Mouse (Mus musculus): ENCODE measurements around the gene Slc24a5. TPM values are rescaled to one million over a fixed set of nuclear protein-coding genes. Genes with fewer than 3 reads are reported as not detected.
"Not testable (repeated sequence)": the region's sequence is repeated elsewhere in the genome, so short reads cannot be mapped to it uniquely, and the experiment has no call there.

Slc24a5 gene
- polyA plus RNA-seq, 1 experiment from 2014 or later = 2.0 TPM

GRCm38 (mm10) chr2:125092123-125092522, 24.2 kb downstream of the Slc24a5 start:
- not testable (repeated sequence) for H3K27ac ChIP-seq (ENCODE audit: low read length); H3K4me3 ChIP-seq (ENCODE audit: low read length); ATAC-seq (replicated peaks; ENCODE audit: extremely low read depth, insufficient read depth, low FRiP score); H3K4me1 ChIP-seq (ENCODE audit: control insufficient read depth, insufficient read depth, low read length); H3K4me2 ChIP-seq (ENCODE audit: low read depth, low read length); H3K9ac ChIP-seq (ENCODE audit: low read length); H3K27me3 ChIP-seq (ENCODE audit: control insufficient read depth, insufficient read depth, low read length); H3K9me3 ChIP-seq (replicated peaks; ENCODE audit: control insufficient read depth, low read length)
- 87% methylated on average over 3 of the region's 3 CpGs for WGBS
- peaks cover 29% of the 10 kb centered on the region for H3K36me3 ChIP-seq (ENCODE audit: control insufficient read depth, insufficient read depth)

- H3K36me3 ChIP-seq (ENCODE audit: control insufficient read depth, insufficient read depth) = peaks cover 39% of the 10 kb centered on the region
- not testable (repeated sequence) for H3K4me1 ChIP-seq (ENCODE audit: control insufficient read depth, insufficient read depth, low read length); H3K27me3 ChIP-seq (ENCODE audit: control insufficient read depth, insufficient read depth, low read length); H3K9ac ChIP-seq (ENCODE audit: low read length); H3K4me3 ChIP-seq (ENCODE audit: low read length); H3K4me2 ChIP-seq (ENCODE audit: low read depth, low read length); H3K9me3 ChIP-seq (replicated peaks; ENCODE audit: control insufficient read depth, low read length); ATAC-seq (replicated peaks; ENCODE audit: extremely low read depth, insufficient read depth, low FRiP score); H3K27ac ChIP-seq (ENCODE audit: low read length)
- 94% methylated on average over 13 of the region's 13 CpGs for WGBS
These were observed 36.6 kb downstream of the Slc24a5 start for GRCm38 (mm10) chr2:125104491-125104890.

- H3K4me3 ChIP-seq (ENCODE audit: low read length); H3K27ac ChIP-seq (ENCODE audit: low read length); H3K9ac ChIP-seq (ENCODE audit: low read length); H3K9me3 ChIP-seq (replicated peaks; ENCODE audit: control insufficient read depth, low read length); H3K27me3 ChIP-seq (ENCODE audit: control insufficient read depth, insufficient read depth, low read length); H3K4me1 ChIP-seq (ENCODE audit: control insufficient read depth, insufficient read depth, low read length); ATAC-seq (replicated peaks; ENCODE audit: extremely low read depth, insufficient read depth, low FRiP score); H3K4me2 ChIP-seq (ENCODE audit: low read depth, low read length): not testable (repeated sequence)
- H3K36me3 ChIP-seq (ENCODE audit: control insufficient read depth, insufficient read depth) = peaks cover 34% of the 10 kb centered on the region
- 96% methylated on average over 4 of the region's 4 CpGs for WGBS
These were observed 38.6 kb downstream of the Slc24a5 start for GRCm38 (mm10) chr2:125106536-125106935.

- Histone ChIP-seq H3K4me2 (ENCODE audit: low read depth, low read length) (no peak overlapping the region), H3K4me3 (ENCODE audit: low read length) (no peak overlapping the region), H3K36me3 (ENCODE audit: control insufficient read depth, insufficient read depth) (peaks cover 6% of the 10 kb centered on the region), H3K27ac (ENCODE audit: low read length) (no peak overlapping the region), H3K9me3 (replicated peaks; ENCODE audit: control insufficient read depth, low read length) (no peaks in the 10 kb centered on the region), H3K4me1 (ENCODE audit: control insufficient read depth, insufficient read depth, low read length) (peaks cover 25% of the 10 kb centered on the region), H3K27me3 (ENCODE audit: control insufficient read depth, insufficient read depth, low read length) (no peaks in the 10 kb centered on the region), H3K9ac (ENCODE audit: low read length) (no peak overlapping the region)
- WGBS = 65% methylated on average over 6 of the region's 6 CpGs
- no peak for ATAC-seq (replicated peaks; ENCODE audit: extremely low read depth, insufficient read depth, low FRiP score)
These were observed 51.6 kb downstream of the Slc24a5 start for GRCm38 (mm10) chr2:125119381-125120110.

GRCm38 (mm10) chr2:125122288-125122623, 54.3 kb downstream of the Slc24a5 start:
- Histone ChIP-seq H3K4me2 (ENCODE audit: low read depth, low read length) (peak overlapping the region; percentile 86), H3K4me3 (ENCODE audit: low read length) (peak overlapping the region; percentile 73), H3K9ac (ENCODE audit: low read length) (peak overlapping the region; percentile 89), H3K27ac (ENCODE audit: low read length) (no peak overlapping the region), H3K36me3 (ENCODE audit: control insufficient read depth, insufficient read depth) (no peaks in the 10 kb centered on the region), H3K4me1 (ENCODE audit: control insufficient read depth, insufficient read depth, low read length) (peaks cover 25% of the 10 kb centered on the region), H3K27me3 (ENCODE audit: control insufficient read depth, insufficient read depth, low read length) (no peaks in the 10 kb centered on the region), H3K9me3 (replicated peaks; ENCODE audit: control insufficient read depth, low read length) (no peaks in the 10 kb centered on the region)
- no peak for ATAC-seq (replicated peaks; ENCODE audit: extremely low read depth, insufficient read depth, low FRiP score)
- WGBS = 10% methylated on average over 4 of the region's 4 CpGs

- H3K27ac ChIP-seq (ENCODE audit: low read length) = peak overlapping the region; percentile 74
- no peaks in the 10 kb centered on the region for H3K9me3 ChIP-seq (replicated peaks; ENCODE audit: control insufficient read depth, low read length)
- no peaks in the 10 kb centered on the region for H3K27me3 ChIP-seq (ENCODE audit: control insufficient read depth, insufficient read depth, low read length)
- H3K36me3 ChIP-seq (ENCODE audit: control insufficient read depth, insufficient read depth) = no peaks in the 10 kb centered on the region
- WGBS = under 1% methylated on average over 46 of the region's 59 CpGs
- peak; percentile 81 for ATAC-seq (replicated peaks; ENCODE audit: extremely low read depth, insufficient read depth, low FRiP score)
- peak overlapping the region; percentile 86 for H3K4me2 ChIP-seq (ENCODE audit: low read depth, low read length)
- peak overlapping the region; percentile 89 for H3K9ac ChIP-seq (ENCODE audit: low read length)
- peak overlapping the region; percentile 73 for H3K4me3 ChIP-seq (ENCODE audit: low read length)
- peaks cover 25% of the 10 kb centered on the region for H3K4me1 ChIP-seq (ENCODE audit: control insufficient read depth, insufficient read depth, low read length)
These were observed 54.9 kb downstream of the Slc24a5 start for GRCm38 (mm10) chr2:125122624-125123476.

- Histone ChIP-seq H3K9ac (ENCODE audit: low read length) (peak within 1 kb of the TSS; percentile 89), H3K4me2 (ENCODE audit: low read depth, low read length) (peak within 1 kb of the TSS; percentile 86), H3K4me1 (ENCODE audit: control insufficient read depth, insufficient read depth, low read length) (peaks cover 22% of the 10 kb centered on the region), H3K36me3 (ENCODE audit: control insufficient read depth, insufficient read depth) (no peaks in the 10 kb centered on the region), H3K27ac (ENCODE audit: low read length) (peak within 1 kb of the TSS; percentile 74), H3K4me3 (ENCODE audit: low read length) (peak within 1 kb of the TSS; percentile 73), H3K27me3 (ENCODE audit: control insufficient read depth, insufficient read depth, low read length) (no peaks in the 10 kb centered on the region), H3K9me3 (replicated peaks; ENCODE audit: control insufficient read depth, low read length) (no peaks in the 10 kb centered on the region)
- peak; percentile 86 for ATAC-seq (replicated peaks; ENCODE audit: extremely low read depth, insufficient read depth, low FRiP score)
- under 1% methylated on average over 41 of the region's 48 CpGs for WGBS
These were observed 55.5 kb downstream of the Slc24a5 start, which contains the start of gene Myef2 for GRCm38 (mm10) chr2:125123477-125123852. Gene Myef2, minus strand, starts transcription at chr2:125123661.

GRCm38 (mm10) chr2:125125824-125126223, 57.9 kb downstream of the Slc24a5 start:
- Histone ChIP-seq H3K4me3 (ENCODE audit: low read length) (no peak overlapping the region), H3K4me1 (ENCODE audit: control insufficient read depth, insufficient read depth, low read length) (peaks cover 13% of the 10 kb centered on the region), H3K9me3 (replicated peaks; ENCODE audit: control insufficient read depth, low read length) (no peaks in the 10 kb centered on the region), H3K4me2 (ENCODE audit: low read depth, low read length) (no peak overlapping the region), H3K36me3 (ENCODE audit: control insufficient read depth, insufficient read depth) (no peaks in the 10 kb centered on the region), H3K27me3 (ENCODE audit: control insufficient read depth, insufficient read depth, low read length) (no peaks in the 10 kb centered on the region), H3K9ac (ENCODE audit: low read length) (no peak overlapping the region), H3K27ac (ENCODE audit: low read length) (no peak overlapping the region)
- WGBS = 25% methylated on average over 4 of the region's 4 CpGs
- no peak for ATAC-seq (replicated peaks; ENCODE audit: extremely low read depth, insufficient read depth, low FRiP score)

- H3K4me3 ChIP-seq (ENCODE audit: low read length) = no peak overlapping the region
- H3K36me3 ChIP-seq (ENCODE audit: control insufficient read depth, insufficient read depth) = no peaks in the 10 kb centered on the region
- H3K27ac ChIP-seq (ENCODE audit: low read length) = no peak overlapping the region
- H3K4me2 ChIP-seq (ENCODE audit: low read depth, low read length) = no peak overlapping the region
- H3K27me3 ChIP-seq (ENCODE audit: control insufficient read depth, insufficient read depth, low read length) = no peaks in the 10 kb centered on the region
- no peak overlapping the region for H3K9ac ChIP-seq (ENCODE audit: low read length)
- WGBS = 41% methylated on average over 3 of the region's 3 CpGs
- H3K9me3 ChIP-seq (replicated peaks; ENCODE audit: control insufficient read depth, low read length) = no peaks in the 10 kb centered on the region
- no peak for ATAC-seq (replicated peaks; ENCODE audit: extremely low read depth, insufficient read depth, low FRiP score)
- peaks cover 6% of the 10 kb centered on the region for H3K4me1 ChIP-seq (ENCODE audit: control insufficient read depth, insufficient read depth, low read length)
These were observed 58.9 kb downstream of the Slc24a5 start for GRCm38 (mm10) chr2:125126792-125127191.

All from heart, embryonic 16.5 days (tissue).